Mouse (Mus musculus) hematopoietic stem cell, adult 5-6 weeks (primary cell): ENCODE data around the gene Mettl16. TPM values are rescaled to one million over a fixed set of nuclear protein-coding genes. Genes with fewer than 3 reads are reported as not detected.

Source experiments
- ATAC-seq, 2 experiments: fragments of 125-278 bp in 1 of 2; replicated peaks in 1 of 2; 2 replicates each; pipeline ENCODE4 v1.8.0; 2016 to 2017; ENCODE audit warnings: inconsistent platforms in 2 of 2, mild to moderate bottlenecking in 2 of 2, moderate number of reproducible peaks in 2 of 2, low read depth in 1 of 2, moderate TSS enrichment in 1 of 2; ENCODE audit not compliant: low FRiP score in 2 of 2, poor library complexity in 2 of 2, severe bottlenecking in 2 of 2, insufficient read depth in 1 of 2, low TSS enrichment in 1 of 2
- total RNA-seq: library from RNA; stranded (forward); fragments of 172-1452, 232-1000 nt; gene quantifications from 2 replicates; pipeline ENCODE4 v1.2.3, GENCODE M21; 2017

The Mettl16 gene
- total RNA-seq, 1 experiment from 2014 or later: 50.9 TPM

- ATAC-seq: no peak; a peak in 1 of 4 replicates
Measured at GRCm38 (mm10) chr11:74837056-74837693, 66.5 kb downstream of the Mettl16 start.

GRCm38 (mm10) chr11:74837694-74838431, 67.2 kb downstream of the Mettl16 start:
- peak; percentile 63 to 76 for ATAC-seq

- peak; percentile 51 to 56 for ATAC-seq
Measured at GRCm38 (mm10) chr11:74838441-74838840, 67.8 kb downstream of the Mettl16 start.

GRCm38 (mm10) chr11:74838971-74839370, 68.3 kb downstream of the Mettl16 start:
- peak; percentile 42 to 53 for ATAC-seq

GRCm38 (mm10) chr11:74839860-74840715, 69.5 kb downstream of the Mettl16 start:
- ATAC-seq: no peak

- ATAC-seq: no peak
Measured at GRCm38 (mm10) chr11:74840739-74841138, 70.1 kb downstream of the Mettl16 start.

GRCm38 (mm10) chr11:74841366-74841765, 70.7 kb downstream of the Mettl16 start:
- ATAC-seq: no peak

- ATAC-seq: no peak
Measured at GRCm38 (mm10) chr11:74842045-74842444, 71.4 kb downstream of the Mettl16 start.

- ATAC-seq: no peak
Measured at GRCm38 (mm10) chr11:74842656-74843434, 72.2 kb downstream of the Mettl16 start.

GRCm38 (mm10) chr11:74843435-74843714, 72.7 kb downstream of the Mettl16 start:
- no peak for ATAC-seq

- ATAC-seq: no peak
Measured at GRCm38 (mm10) chr11:74843761-74844160, 73.1 kb downstream of the Mettl16 start.

- no peak for ATAC-seq
Measured at GRCm38 (mm10) chr11:74845784-74846183, 75.2 kb downstream of the Mettl16 start.

GRCm38 (mm10) chr11:74847919-74848521, 77.4 kb downstream of the Mettl16 start:
- peak; percentile 72 to 82 for ATAC-seq

GRCm38 (mm10) chr11:74850998-74851661, 80.5 kb downstream of the Mettl16 start:
- no peak for ATAC-seq

GRCm38 (mm10) chr11:74857756-74858155, 87.1 kb downstream of the Mettl16 start:
- no peak for ATAC-seq

GRCm38 (mm10) chr11:74862129-74862528, 91.5 kb downstream of the Mettl16 start:
- no peak for ATAC-seq

GRCm38 (mm10) chr11:74863471-74863870, 92.8 kb downstream of the Mettl16 start:
- ATAC-seq: no peak
